Mouse (Mus musculus) stomach, embryonic 15.5 days (tissue): ENCODE measurements around the gene Hgd. TPM values are rescaled to one million over a fixed set of nuclear protein-coding genes. Genes with fewer than 3 reads are reported as not detected.
A peak's percentile ranks its signal among the peaks of the same experiment; 100 is the strongest.

Experiments used
- ATAC-seq: fragments of 200-750 bp; cut with Nextera tagmentation; 2 replicates; pipeline ENCODE4 v1.8.0; 2017; ENCODE audit warnings: low read depth, moderate number of reproducible peaks, moderate TSS enrichment; ENCODE audit not compliant: insufficient read depth, low FRiP score
- H3K27ac ChIP-seq: fragments of 300-500 bp; sonication (generic); 2 replicates; pipeline ENCODE4 v1.5.1; 2015; ENCODE audit warnings: mild to moderate bottlenecking, inconsistent platforms
- H3K27me3 ChIP-seq: fragments of 300-500 bp; sonication (generic); replicated peaks from 2 replicates; pipeline ENCODE4 v1.6.1; 2015; ENCODE audit warnings: inconsistent platforms
- H3K36me3 ChIP-seq: fragments of 300-500 bp; sonication (generic); 2 replicates; pipeline ENCODE4 v1.6.1; 2015; ENCODE audit warnings: inconsistent platforms
- H3K4me1 ChIP-seq: fragments of 300-500 bp; sonication (generic); 2 replicates; pipeline ENCODE4 v1.6.1; 2015; ENCODE audit warnings: inconsistent platforms
- H3K4me2 ChIP-seq: fragments of 300-500 bp; sonication (generic); 2 replicates; pipeline ENCODE4 v1.6.1; 2015; ENCODE audit warnings: mild to moderate bottlenecking, inconsistent platforms
- H3K4me3 ChIP-seq: fragments of 300-500 bp; sonication (generic); replicated peaks from 2 replicates; pipeline ENCODE4 v1.5.1; 2015; ENCODE audit warnings: inconsistent platforms
- H3K9ac ChIP-seq: fragments of 300-500 bp; sonication (generic); 2 replicates; pipeline ENCODE4 v1.6.1; 2015; ENCODE audit warnings: inconsistent platforms
- H3K9me3 ChIP-seq: fragments of 300-500 bp; sonication (generic); 2 replicates; pipeline ENCODE4 v1.6.1; 2016; ENCODE audit warnings: inconsistent platforms
- WGBS: fragments of 180-500 bp; shearing (Covaris S2); methylation state at CpG from one replicate; pipeline ENCODE4 v1.1.7; 2015; 5-methylcytosine and 5-hydroxymethylcytosine counted together
- polyA plus RNA-seq: library from polyadenylated mRNA; unstranded; fragments of >200 nt; fragmentation: Nextera tagmentation; extraction: Ambion mirVana; gene quantifications from 2 replicates; pipeline ENCODE4 v1.2.1, GENCODE M21; 2015

Gene Hgd
- polyA plus RNA-seq, 1 experiment from 2014 or later: 3.4 TPM

DNA sequence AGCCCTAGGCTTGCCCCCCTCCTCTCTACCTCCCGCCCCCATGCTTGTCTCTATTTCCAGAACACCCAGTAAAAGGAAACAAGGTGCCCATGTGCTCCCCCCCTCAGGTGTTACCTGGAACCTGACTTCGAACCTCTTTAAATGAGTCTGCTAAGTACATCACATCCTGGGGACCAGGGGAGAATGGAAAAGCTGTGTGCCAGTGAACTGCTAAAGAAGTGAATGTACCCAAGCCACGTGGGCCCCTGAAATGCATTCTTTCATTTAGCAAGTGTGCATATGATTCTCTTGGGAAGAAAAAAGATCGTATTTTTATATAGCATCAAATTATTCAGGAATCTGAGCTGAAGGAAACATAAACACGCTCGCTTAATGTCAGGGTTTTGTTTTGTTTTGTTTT, 3.8 kb downstream of the Hgd start:
- peak overlapping the region; percentile 70; the same call in 1 of the 2 replicates for H3K27ac ChIP-seq
- no peaks in the 10 kb centered on the region for H3K27me3 ChIP-seq
- peak overlapping the region; percentile 31; the same call in 1 of the 2 replicates for H3K4me3 ChIP-seq

DNA sequence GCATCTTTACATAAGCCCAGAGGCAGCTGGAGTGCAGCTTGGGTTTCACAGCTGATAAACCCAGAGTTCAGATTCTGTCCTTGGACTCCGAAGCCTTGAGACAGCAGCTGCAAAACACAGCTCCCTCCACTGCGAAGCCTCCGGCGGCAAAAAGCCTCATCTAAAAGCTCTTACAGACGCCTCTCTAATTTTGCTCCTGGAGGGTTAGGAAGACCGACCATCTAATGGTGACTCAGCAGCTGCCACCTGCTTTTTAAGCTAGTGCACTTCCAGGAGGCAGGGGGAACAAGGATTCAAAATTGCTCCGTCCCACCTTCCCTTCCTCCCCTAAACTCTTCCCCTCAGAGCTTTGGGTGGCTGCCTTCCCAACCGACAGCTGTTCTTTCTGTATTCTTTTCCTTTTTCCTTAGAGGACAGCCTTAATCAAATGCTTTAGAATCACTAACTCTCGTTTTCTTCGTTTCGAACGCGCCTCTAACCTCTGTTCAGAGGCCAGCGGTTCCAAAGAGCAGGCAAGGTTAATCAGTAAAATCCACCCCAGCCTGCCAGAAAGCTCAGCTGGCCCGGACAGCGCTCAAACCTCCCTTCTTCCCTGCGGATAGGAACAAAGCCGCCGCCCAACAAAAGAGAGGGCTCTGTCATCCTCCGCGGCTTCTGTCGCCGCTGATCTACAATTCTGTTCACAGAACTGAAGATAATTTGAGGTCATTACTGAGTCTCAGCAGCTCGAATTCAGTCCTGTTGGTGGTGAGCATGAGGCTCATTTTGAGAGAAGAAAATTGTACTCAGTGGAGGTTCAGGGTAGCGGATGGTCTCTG, 4.5 kb downstream of the Hgd start:
- Histone ChIP-seq H3K27ac (peak overlapping the region; percentile 70), H3K4me2 (peak overlapping the region; percentile 63), H3K27me3 (no peaks in the 10 kb centered on the region), H3K9me3 (no peaks in the 10 kb centered on the region), H3K9ac (0 out of 2 replicates have a peak overlapping the region, but pooled peaks have one; percentile 12), H3K4me3 (peak overlapping the region; percentile 31), H3K36me3 (no peaks in the 10 kb centered on the region), H3K4me1 (0 out of 2 replicates have a peak, but pooled peaks cover 10% of the 10 kb centered on the region)
- peak; percentile 57; the same call in 1 of the 2 replicates for ATAC-seq
- 5% methylated on average over 25 of the region's 25 CpGs for WGBS

More for the DNA sequence above, 3.8 kb downstream of the Hgd start:
- WGBS: 48% methylated on average over 6 of the region's 6 CpGs
- Histone ChIP-seq H3K9ac (no peak overlapping the region), H3K4me1 (0 out of 2 replicates have a peak, but pooled peaks cover 10% of the 10 kb centered on the region), H3K9me3 (no peaks in the 10 kb centered on the region), H3K36me3 (no peaks in the 10 kb centered on the region), H3K4me2 (peak overlapping the region; percentile 63)
- ATAC-seq: no peak

DNA sequence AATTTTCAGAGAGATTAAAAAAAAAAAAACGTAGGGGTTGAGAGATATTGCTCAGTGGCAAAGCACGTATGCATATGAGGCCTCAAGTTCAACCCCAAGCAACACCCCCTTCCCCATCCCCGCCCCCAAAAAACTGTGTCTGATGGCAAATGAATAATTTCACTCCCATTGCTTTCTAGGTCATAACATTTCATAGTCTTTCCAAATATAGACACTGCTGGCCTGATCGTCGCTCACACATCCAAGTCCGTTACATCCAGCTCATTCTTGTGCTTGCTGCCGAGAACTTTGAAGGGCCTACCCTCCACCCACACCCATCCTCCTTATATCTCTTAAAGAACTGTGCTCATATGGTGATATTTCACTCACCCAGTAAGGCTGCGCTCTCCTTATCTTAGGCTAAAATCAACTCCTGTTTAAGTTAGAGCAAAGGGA, 5.2 kb downstream of the Hgd start:
- H3K4me2 ChIP-seq: peak overlapping the region; percentile 63; the same call in 1 of the 2 replicates
- no peak overlapping the region for H3K4me3 ChIP-seq
- H3K4me1 ChIP-seq: 0 out of 2 replicates have a peak, but pooled peaks cover 10% of the 10 kb centered on the region
- WGBS: 58% methylated on average over 8 of the region's 8 CpGs
- H3K27me3 ChIP-seq: no peaks in the 10 kb centered on the region
- H3K9ac ChIP-seq: no peak overlapping the region
- no peak overlapping the region for H3K27ac ChIP-seq
- no peaks in the 10 kb centered on the region for H3K9me3 ChIP-seq
- no peak for ATAC-seq
- H3K36me3 ChIP-seq: no peaks in the 10 kb centered on the region

DNA sequence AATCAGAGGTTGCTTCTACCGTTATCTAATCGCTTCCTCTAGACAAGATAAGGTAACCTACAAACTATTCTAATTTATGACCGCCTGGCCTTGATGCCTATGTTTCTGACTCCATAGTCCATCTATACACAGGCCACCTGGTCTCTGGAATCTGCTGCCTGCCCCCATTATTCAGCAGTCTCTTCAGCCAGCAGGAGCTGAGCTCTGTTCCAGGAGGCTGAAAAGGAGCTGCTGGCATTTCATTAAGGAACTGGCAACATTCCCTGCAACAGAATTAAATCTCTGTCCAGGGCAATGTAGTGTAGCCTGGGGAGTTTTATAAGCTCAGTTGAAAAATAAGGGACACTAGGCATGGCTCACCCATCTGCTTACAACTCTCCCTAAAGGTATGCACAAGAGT, 11.0 kb downstream of the Hgd start:
- Histone ChIP-seq H3K9me3 (no peaks in the 10 kb centered on the region), H3K4me2 (no peak overlapping the region), H3K36me3 (no peaks in the 10 kb centered on the region), H3K27ac (no peak overlapping the region), H3K9ac (no peak overlapping the region), H3K4me3 (no peak overlapping the region), H3K4me1 (no peaks in the 10 kb centered on the region), H3K27me3 (no peaks in the 10 kb centered on the region)
- no peak for ATAC-seq
- 77% methylated on average over 3 of the region's 3 CpGs for WGBS

DNA sequence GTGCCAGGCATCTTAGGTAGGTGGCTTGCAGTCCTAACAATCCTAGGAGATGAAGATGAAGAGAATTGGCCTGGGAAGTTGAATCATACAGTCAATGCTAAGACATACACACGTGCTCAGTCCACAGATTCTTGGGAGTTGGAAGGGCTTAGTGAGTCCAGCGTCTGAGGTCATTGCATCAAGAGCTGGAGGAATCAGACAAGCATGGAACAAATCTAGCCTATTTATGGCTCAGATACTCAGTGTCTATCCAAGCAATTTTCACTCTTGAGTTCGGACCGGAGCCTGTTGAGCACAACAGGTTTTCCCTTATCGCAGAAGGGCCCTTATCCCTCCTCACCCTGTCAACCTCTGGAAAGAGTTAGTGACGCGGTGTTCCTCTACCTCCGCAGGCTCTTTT, 11.6 kb downstream of the Hgd start:
- no peak overlapping the region for H3K9ac ChIP-seq
- H3K36me3 ChIP-seq: no peaks in the 10 kb centered on the region
- no peaks in the 10 kb centered on the region for H3K9me3 ChIP-seq
- H3K27ac ChIP-seq: no peak overlapping the region
- WGBS: 91% methylated on average over 8 of the region's 8 CpGs
- no peak overlapping the region for H3K4me2 ChIP-seq
- no peak for ATAC-seq
- H3K4me1 ChIP-seq: no peaks in the 10 kb centered on the region
- H3K4me3 ChIP-seq: no peak overlapping the region
- H3K27me3 ChIP-seq: no peaks in the 10 kb centered on the region

DNA sequence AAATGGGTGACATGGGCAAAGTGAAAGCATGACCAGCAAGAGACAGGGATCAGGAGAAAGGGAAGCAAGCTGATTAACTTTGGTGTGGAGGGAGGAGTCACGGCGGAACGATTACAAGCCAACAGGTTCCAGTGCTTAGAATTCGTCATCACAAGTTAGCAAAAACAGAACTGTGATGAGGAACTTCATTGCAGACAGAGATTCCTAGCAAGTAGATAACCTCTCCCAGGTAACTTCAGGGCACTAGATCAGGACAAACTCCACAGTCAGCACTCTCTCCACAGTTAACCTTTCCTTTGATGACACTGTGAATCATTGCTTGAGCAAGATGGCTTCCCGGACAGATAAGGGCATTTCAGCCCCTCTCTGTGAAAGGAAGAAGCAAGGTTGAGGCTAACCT, 17.5 kb downstream of the Hgd start:
- no peak for ATAC-seq
- no peaks in the 10 kb centered on the region for H3K36me3 ChIP-seq
- no peak overlapping the region for H3K4me3 ChIP-seq
- H3K27me3 ChIP-seq: no peaks in the 10 kb centered on the region
- no peaks in the 10 kb centered on the region for H3K4me1 ChIP-seq
- H3K9me3 ChIP-seq: no peaks in the 10 kb centered on the region
- no peak overlapping the region for H3K27ac ChIP-seq
- no peak overlapping the region for H3K9ac ChIP-seq
- H3K4me2 ChIP-seq: no peak overlapping the region
- 59% methylated on average over 5 of the region's 5 CpGs for WGBS

DNA sequence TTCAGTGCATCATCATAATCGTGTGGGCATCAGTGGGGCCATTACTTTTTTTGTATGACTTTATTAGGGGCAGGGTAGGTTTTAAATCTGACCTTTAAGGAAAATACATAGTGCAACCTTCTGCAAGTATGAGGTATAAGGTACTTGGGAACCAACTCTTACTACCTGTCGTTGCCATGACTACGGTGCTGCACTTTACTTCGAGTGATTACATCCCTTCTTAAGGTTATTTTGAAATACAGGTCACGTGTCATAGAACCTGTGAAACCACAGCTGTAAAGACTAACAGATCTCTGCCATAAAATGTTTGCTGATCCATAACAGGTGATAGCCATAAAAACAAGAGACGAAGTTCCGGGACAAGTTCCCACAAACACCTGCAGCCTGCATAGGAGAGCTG, 18.5 kb downstream of the Hgd start:
- Histone ChIP-seq H3K9ac (no peak overlapping the region), H3K4me2 (no peak overlapping the region), H3K36me3 (no peaks in the 10 kb centered on the region), H3K27ac (no peak overlapping the region), H3K4me1 (no peaks in the 10 kb centered on the region), H3K9me3 (no peaks in the 10 kb centered on the region), H3K27me3 (no peaks in the 10 kb centered on the region), H3K4me3 (no peak overlapping the region)
- WGBS: 76% methylated on average over 7 of the region's 7 CpGs
- ATAC-seq: no peak; the same call in 1 of the 2 replicates

DNA sequence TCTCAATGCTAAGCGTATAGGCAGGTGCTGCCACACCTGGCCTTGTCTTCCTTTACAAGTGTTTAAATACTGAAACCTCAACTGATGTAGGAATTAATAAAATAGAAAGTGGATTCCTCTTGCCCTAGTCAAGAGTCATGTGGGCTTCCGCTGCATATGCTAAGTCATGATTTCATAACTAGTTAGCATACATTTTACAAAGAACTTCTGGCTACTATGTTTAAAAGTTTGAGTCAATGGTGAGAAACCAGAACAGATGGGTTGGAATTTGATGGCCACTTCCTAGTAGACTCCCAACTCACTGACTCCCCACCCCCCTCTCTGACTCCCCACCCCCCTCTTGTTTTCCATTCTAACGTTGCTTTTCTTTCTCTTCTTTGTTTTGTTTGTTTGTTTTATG, 19.4 kb downstream of the Hgd start:
- no peak overlapping the region for H3K27ac ChIP-seq
- H3K4me1 ChIP-seq: no peaks in the 10 kb centered on the region
- H3K9me3 ChIP-seq: no peaks in the 10 kb centered on the region
- WGBS: 72% methylated on average over 3 of the region's 3 CpGs
- no peaks in the 10 kb centered on the region for H3K27me3 ChIP-seq
- no peaks in the 10 kb centered on the region for H3K36me3 ChIP-seq
- H3K4me2 ChIP-seq: no peak overlapping the region
- no peak for ATAC-seq
- H3K4me3 ChIP-seq: no peak overlapping the region
- H3K9ac ChIP-seq: no peak overlapping the region

DNA sequence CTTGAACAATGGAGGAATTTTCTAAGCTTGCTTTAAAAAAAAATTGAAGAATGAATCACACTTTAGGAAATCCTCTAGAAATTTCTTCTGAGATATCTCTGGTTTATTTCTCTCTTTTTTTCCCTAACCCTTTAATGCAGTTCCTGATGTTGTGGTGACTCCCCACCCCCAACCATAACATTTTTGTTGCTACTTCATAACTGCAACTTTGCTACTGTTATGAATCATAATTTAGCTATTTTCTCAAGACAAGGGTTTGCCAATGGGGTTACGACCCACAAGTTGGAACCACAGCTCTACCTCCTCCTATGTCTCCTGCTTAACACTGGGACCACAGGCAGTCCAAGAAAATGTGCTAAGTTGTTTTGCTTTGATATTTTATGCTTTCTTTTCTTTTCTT, 23.5 kb downstream of the Hgd start:
- no peak overlapping the region for H3K4me3 ChIP-seq
- no peak overlapping the region for H3K4me2 ChIP-seq
- no peak overlapping the region for H3K9ac ChIP-seq
- no peak overlapping the region for H3K27ac ChIP-seq
- H3K9me3 ChIP-seq: no peaks in the 10 kb centered on the region
- H3K27me3 ChIP-seq: no peaks in the 10 kb centered on the region
- H3K4me1 ChIP-seq: no peaks in the 10 kb centered on the region
- no peak for ATAC-seq
- WGBS: 96% methylated on average over 1 of the region's 1 CpGs
- no peaks in the 10 kb centered on the region for H3K36me3 ChIP-seq

DNA sequence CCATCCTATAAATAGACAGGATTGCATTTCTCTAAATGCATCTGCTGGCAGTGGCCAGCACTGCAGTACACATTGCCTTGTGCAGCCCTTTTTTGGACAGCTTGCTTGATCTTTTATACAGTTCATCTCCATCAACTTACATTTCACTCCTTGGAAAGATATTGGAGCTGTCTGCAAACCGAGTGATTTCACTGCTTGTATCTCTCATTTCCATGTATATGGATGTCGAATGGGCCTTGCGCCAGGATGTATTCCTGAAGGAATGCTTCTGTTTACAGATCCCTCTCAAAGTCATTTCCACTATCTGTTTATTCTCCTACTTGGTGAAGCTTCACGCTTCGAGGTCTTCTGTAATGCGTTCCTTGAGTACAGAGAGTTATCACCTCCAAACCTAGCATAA, 24.3 kb downstream of the Hgd start:
- Histone ChIP-seq H3K36me3 (no peaks in the 10 kb centered on the region), H3K9me3 (no peaks in the 10 kb centered on the region), H3K4me3 (no peak overlapping the region), H3K9ac (no peak overlapping the region), H3K4me2 (no peak overlapping the region), H3K27ac (no peak overlapping the region), H3K27me3 (no peaks in the 10 kb centered on the region), H3K4me1 (no peaks in the 10 kb centered on the region)
- no peak for ATAC-seq
- 60% methylated on average over 6 of the region's 6 CpGs for WGBS

DNA sequence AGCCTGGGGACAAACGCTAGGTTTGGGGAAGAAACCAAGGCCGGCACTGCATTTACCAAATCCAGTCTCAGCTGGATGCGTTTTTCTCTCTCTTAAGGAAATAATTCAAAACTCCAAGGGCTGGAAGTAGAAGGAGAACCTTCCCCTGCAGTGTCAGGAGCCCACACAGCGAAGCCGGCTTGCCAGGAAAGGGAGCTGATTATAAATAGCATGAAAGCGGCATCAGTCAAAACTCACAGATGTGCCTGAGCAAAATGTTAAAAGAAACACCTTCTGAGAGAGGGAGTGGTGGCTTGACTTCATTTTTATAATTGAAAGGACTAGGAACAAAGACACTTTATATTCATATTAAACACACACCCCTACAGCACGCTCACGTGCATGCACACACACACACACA, 30.4 kb downstream of the Hgd start:
- H3K4me1 ChIP-seq: no peaks in the 10 kb centered on the region
- H3K27ac ChIP-seq: no peak overlapping the region
- WGBS: 76% methylated on average over 8 of the region's 8 CpGs
- H3K4me3 ChIP-seq: no peak overlapping the region
- no peaks in the 10 kb centered on the region for H3K27me3 ChIP-seq
- H3K9ac ChIP-seq: no peak overlapping the region
- no peaks in the 10 kb centered on the region for H3K9me3 ChIP-seq
- no peak overlapping the region for H3K4me2 ChIP-seq
- no peaks in the 10 kb centered on the region for H3K36me3 ChIP-seq
- ATAC-seq: no peak

DNA sequence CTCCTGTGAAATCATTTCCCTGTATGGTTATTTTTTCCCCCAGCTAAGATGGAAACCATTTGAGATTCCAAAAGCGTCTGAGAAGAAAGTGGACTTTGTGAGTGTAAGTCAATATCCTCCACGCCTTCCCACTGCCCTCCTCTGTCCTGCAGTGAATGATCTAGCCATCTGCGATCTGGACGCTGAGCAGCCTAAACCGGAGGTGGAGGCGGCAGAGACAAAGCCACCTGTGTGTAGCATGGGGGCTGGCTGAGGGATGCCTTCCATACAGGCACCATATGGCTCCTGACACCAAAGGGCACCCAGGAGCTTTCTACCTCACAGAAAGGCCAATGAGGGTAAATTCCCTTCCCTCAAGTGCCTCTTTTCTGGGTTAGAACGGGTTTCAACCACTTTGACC, 31.1 kb downstream of the Hgd start:
- no peaks in the 10 kb centered on the region for H3K9me3 ChIP-seq
- ATAC-seq: no peak
- no peak overlapping the region for H3K4me3 ChIP-seq
- 63% methylated on average over 7 of the region's 7 CpGs for WGBS
- no peak overlapping the region for H3K9ac ChIP-seq
- H3K4me2 ChIP-seq: no peak overlapping the region
- H3K27ac ChIP-seq: no peak overlapping the region
- no peaks in the 10 kb centered on the region for H3K27me3 ChIP-seq
- no peaks in the 10 kb centered on the region for H3K36me3 ChIP-seq
- H3K4me1 ChIP-seq: no peaks in the 10 kb centered on the region
